Mouse (Mus musculus): ENCODE data around the gene Nup133. TPM values are rescaled to one million over a fixed set of nuclear protein-coding genes. Genes with fewer than 3 reads are reported as not detected.
A peak's percentile ranks its signal among the peaks of the same experiment; 100 is the strongest.

Nup133 gene
- polyA plus RNA-seq, 1 experiment from 2014 or later = 18.3 TPM

DNA sequence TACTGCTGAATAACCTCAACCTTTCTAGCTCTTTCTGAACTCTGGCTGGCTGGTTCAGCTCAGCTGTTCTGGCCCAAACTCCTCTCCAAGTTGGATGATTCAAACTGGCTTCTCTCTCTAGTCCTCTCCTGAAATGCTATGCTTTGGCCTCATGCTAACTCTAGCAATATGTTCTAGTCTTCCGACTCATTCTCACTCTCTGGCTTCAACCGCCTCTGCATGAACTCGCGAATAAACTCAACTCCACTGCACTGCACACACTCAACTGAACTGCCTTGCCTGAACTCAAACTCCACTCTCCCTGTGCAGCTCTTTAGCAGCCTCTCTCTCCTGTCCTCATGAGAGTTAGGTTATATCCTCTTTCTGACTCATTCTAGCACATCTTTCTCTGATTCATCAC is 61.9 kb downstream of the Nup133 start:
- ATAC-seq = no peak
- WGBS = 94% methylated on average over 4 of the region's 4 CpGs
- Histone ChIP-seq H3K9ac (ENCODE audit: low read depth, low read length) (no peak overlapping the region), H3K4me2 (ENCODE audit: low read length) (no peak overlapping the region), H3K4me1 (ENCODE audit: control insufficient read depth, insufficient read depth, low read depth, low read length) (peaks cover 17% of the 10 kb centered on the region), H3K36me3 (ENCODE audit: control insufficient read depth, insufficient read depth, low read length) (no peaks in the 10 kb centered on the region), H3K9me3 (ENCODE audit: control insufficient read depth, low read length) (no peaks in the 10 kb centered on the region), H3K27ac (ENCODE audit: low read depth, low read length) (no peak overlapping the region), H3K27me3 (replicated peaks; ENCODE audit: control insufficient read depth, insufficient read depth, low read length) (peaks cover 5% of the 10 kb centered on the region; the same call in 1 of the 2 replicates), H3K4me3 (ENCODE audit: low read length) (no peak overlapping the region)

DNA sequence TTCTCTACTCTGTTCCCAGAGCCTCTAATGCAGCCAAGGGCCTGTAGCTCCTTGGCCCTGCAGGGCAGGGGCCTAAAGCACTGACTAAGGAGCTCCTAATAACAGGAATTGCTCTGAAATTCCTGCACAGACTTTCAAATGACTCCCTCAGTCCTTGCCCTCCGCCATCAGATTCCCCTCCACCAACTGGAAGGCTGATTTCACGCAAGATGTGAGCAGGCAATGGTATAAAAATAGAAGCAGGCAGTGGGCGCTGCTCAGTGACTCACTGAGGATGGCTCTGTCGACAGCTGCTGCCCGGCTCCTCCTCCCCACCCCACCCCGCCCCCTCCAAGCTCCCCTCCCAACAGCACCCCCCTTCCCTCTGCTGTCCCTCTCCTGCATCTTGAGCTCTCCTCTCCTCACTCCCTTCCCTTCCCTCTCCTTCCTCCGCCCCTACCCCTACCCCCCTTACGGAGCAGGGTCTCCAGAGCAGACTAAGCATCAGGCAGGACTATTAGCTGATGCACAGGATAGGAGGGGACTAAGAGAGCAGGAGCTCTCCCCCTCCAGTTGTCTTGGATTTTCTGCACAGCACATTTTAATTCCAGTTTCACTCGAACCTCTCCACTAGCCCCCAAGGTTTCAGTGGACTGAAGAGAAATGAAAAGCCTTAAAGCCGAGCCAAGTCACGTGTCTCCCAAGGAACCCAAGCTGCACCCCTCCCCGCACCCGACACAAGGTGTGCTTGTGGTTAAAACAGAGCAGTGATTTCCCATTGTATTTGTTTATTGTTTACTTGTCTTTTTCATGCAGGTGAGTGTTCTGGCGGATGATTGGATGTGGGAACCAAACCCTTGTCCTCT is 64.1 kb downstream of the Nup133 start:
- Histone ChIP-seq H3K9ac (ENCODE audit: low read depth, low read length) (peak overlapping the region; percentile 30), H3K27ac (ENCODE audit: low read depth, low read length) (peak overlapping the region; percentile 86), H3K27me3 (replicated peaks; ENCODE audit: control insufficient read depth, insufficient read depth, low read length) (peaks cover 2% of the 10 kb centered on the region; the same call in 1 of the 2 replicates), H3K4me3 (ENCODE audit: low read length) (no peak overlapping the region), H3K4me1 (ENCODE audit: control insufficient read depth, insufficient read depth, low read depth, low read length) (peaks cover 17% of the 10 kb centered on the region), H3K36me3 (ENCODE audit: control insufficient read depth, insufficient read depth, low read length) (no peaks in the 10 kb centered on the region), H3K9me3 (ENCODE audit: control insufficient read depth, low read length) (no peaks in the 10 kb centered on the region), H3K4me2 (ENCODE audit: low read length) (peak overlapping the region; percentile 32)
- 9% methylated on average over 13 of the region's 14 CpGs for WGBS
- ATAC-seq = peak; percentile 91

- Histone ChIP-seq H3K27me3 (replicated peaks; ENCODE audit: control insufficient read depth, insufficient read depth, low read length) (peaks cover 2% of the 10 kb centered on the region; the same call in 1 of the 2 replicates), H3K9me3 (ENCODE audit: control insufficient read depth, low read length) (no peaks in the 10 kb centered on the region), H3K4me1 (ENCODE audit: control insufficient read depth, insufficient read depth, low read depth, low read length) (peaks cover 17% of the 10 kb centered on the region), H3K9ac (ENCODE audit: low read depth, low read length) (no peak overlapping the region), H3K36me3 (ENCODE audit: control insufficient read depth, insufficient read depth, low read length) (no peaks in the 10 kb centered on the region), H3K27ac (ENCODE audit: low read depth, low read length) (no peak overlapping the region), H3K4me3 (ENCODE audit: low read length) (no peak overlapping the region), H3K4me2 (ENCODE audit: low read length) (no peak overlapping the region)
- 88% methylated on average over 4 of the region's 4 CpGs for WGBS
- no peak for ATAC-seq
Measured at GRCm38 (mm10) chr8:123883094-123883493, 66.0 kb downstream of the Nup133 start.

GRCm38 (mm10) chr8:123882412-123882811 is 66.7 kb downstream of the Nup133 start:
- Histone ChIP-seq H3K9me3 (ENCODE audit: control insufficient read depth, low read length) (no peaks in the 10 kb centered on the region), H3K9ac (ENCODE audit: low read depth, low read length) (no peak overlapping the region), H3K4me3 (ENCODE audit: low read length) (no peak overlapping the region), H3K4me2 (ENCODE audit: low read length) (no peak overlapping the region), H3K4me1 (ENCODE audit: control insufficient read depth, insufficient read depth, low read depth, low read length) (peaks cover 17% of the 10 kb centered on the region), H3K36me3 (ENCODE audit: control insufficient read depth, insufficient read depth, low read length) (no peaks in the 10 kb centered on the region), H3K27ac (ENCODE audit: low read depth, low read length) (no peak overlapping the region), H3K27me3 (replicated peaks; ENCODE audit: control insufficient read depth, insufficient read depth, low read length) (peaks cover 2% of the 10 kb centered on the region; the same call in 1 of the 2 replicates)
- no peak for ATAC-seq
- WGBS = 97% methylated on average over 2 of the region's 2 CpGs

GRCm38 (mm10) chr8:123880821-123881350 is 68.2 kb downstream of the Nup133 start:
- H3K4me2 ChIP-seq (ENCODE audit: low read length) = no peak overlapping the region
- H3K4me3 ChIP-seq (ENCODE audit: low read length) = no peak overlapping the region
- 58% methylated on average over 4 of the region's 4 CpGs for WGBS
- H3K27ac ChIP-seq (ENCODE audit: low read depth, low read length) = no peak overlapping the region
- H3K36me3 ChIP-seq (ENCODE audit: control insufficient read depth, insufficient read depth, low read length) = no peaks in the 10 kb centered on the region
- no peaks in the 10 kb centered on the region for H3K27me3 ChIP-seq (replicated peaks; ENCODE audit: control insufficient read depth, insufficient read depth, low read length)
- no peaks in the 10 kb centered on the region for H3K9me3 ChIP-seq (ENCODE audit: control insufficient read depth, low read length)
- no peak for ATAC-seq
- peaks cover 17% of the 10 kb centered on the region for H3K4me1 ChIP-seq (ENCODE audit: control insufficient read depth, insufficient read depth, low read depth, low read length)
- no peak overlapping the region for H3K9ac ChIP-seq (ENCODE audit: low read depth, low read length)

DNA sequence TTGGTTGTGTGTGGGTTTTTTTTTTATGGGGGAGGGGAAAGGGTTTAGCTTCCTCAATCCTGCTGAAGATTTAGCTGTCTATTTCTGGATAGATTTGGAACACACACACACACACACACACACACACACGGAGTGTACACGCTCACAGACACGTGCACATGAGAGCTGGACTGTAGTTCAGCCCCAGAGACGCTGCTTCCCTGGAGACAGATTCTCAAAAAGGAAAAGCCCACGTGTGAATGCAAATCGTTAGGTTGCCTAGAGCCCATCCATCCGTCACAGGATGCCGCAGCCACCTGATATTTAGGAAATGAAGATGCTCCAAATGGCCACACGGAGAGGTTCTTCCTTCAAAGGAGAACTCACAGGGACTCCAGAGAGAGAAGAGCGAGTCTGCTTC is 68.8 kb downstream of the Nup133 start:
- Histone ChIP-seq H3K27ac (ENCODE audit: low read depth, low read length) (no peak overlapping the region), H3K9me3 (ENCODE audit: control insufficient read depth, low read length) (no peaks in the 10 kb centered on the region), H3K4me3 (ENCODE audit: low read length) (no peak overlapping the region), H3K4me2 (ENCODE audit: low read length) (no peak overlapping the region), H3K27me3 (replicated peaks; ENCODE audit: control insufficient read depth, insufficient read depth, low read length) (no peaks in the 10 kb centered on the region), H3K9ac (ENCODE audit: low read depth, low read length) (no peak overlapping the region; the same call in 1 of the 2 replicates), H3K4me1 (ENCODE audit: control insufficient read depth, insufficient read depth, low read depth, low read length) (peaks cover 16% of the 10 kb centered on the region), H3K36me3 (ENCODE audit: control insufficient read depth, insufficient read depth, low read length) (no peaks in the 10 kb centered on the region)
- no peak for ATAC-seq
- 60% methylated on average over 10 of the region's 10 CpGs for WGBS

DNA sequence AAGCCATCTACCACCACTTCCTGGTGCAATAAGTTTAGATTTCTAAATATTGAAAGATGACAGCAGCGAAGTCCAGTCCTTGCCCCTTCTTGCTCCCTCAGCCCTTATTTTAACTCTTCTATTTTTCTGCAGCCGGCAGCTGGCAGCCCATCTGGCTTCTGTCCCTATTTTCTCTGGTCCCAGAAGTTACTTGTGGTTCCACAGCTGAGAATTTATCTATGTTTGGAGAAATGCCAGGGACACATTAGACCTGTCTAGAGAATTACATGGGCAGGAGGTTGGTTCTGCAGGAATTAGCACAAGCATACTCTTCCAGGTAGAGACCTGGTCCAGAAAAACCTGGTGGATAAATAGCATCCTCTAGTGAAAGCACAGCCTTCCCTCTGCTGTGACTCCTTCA is 71.2 kb downstream of the Nup133 start:
- H3K36me3 ChIP-seq (ENCODE audit: control insufficient read depth, insufficient read depth, low read length) = no peaks in the 10 kb centered on the region
- no peak overlapping the region for H3K4me2 ChIP-seq (ENCODE audit: low read length)
- 69% methylated on average over 2 of the region's 2 CpGs for WGBS
- ATAC-seq = no peak
- H3K27ac ChIP-seq (ENCODE audit: low read depth, low read length) = no peak overlapping the region
- no peaks in the 10 kb centered on the region for H3K9me3 ChIP-seq (ENCODE audit: control insufficient read depth, low read length)
- no peak overlapping the region for H3K9ac ChIP-seq (ENCODE audit: low read depth, low read length)
- no peak overlapping the region for H3K4me3 ChIP-seq (ENCODE audit: low read length)
- no peaks in the 10 kb centered on the region for H3K27me3 ChIP-seq (replicated peaks; ENCODE audit: control insufficient read depth, insufficient read depth, low read length)
- no peaks in the 10 kb centered on the region for H3K4me1 ChIP-seq (ENCODE audit: control insufficient read depth, insufficient read depth, low read depth, low read length)

- H3K9me3 ChIP-seq (ENCODE audit: control insufficient read depth, low read length) = no peaks in the 10 kb centered on the region
- no peaks in the 10 kb centered on the region for H3K4me1 ChIP-seq (ENCODE audit: control insufficient read depth, insufficient read depth, low read depth, low read length)
- 83% methylated on average over 11 of the region's 11 CpGs for whole genome bisulfite sequencing
- no peak overlapping the region for H3K27ac ChIP-seq (ENCODE audit: low read depth, low read length)
- ATAC-seq = no peak
- no peaks in the 10 kb centered on the region for H3K27me3 ChIP-seq (replicated peaks; ENCODE audit: control insufficient read depth, insufficient read depth, low read length)
- H3K36me3 ChIP-seq (ENCODE audit: control insufficient read depth, insufficient read depth, low read length) = no peaks in the 10 kb centered on the region
- no peak overlapping the region for H3K9ac ChIP-seq (ENCODE audit: low read depth, low read length)
- no peak overlapping the region for H3K4me2 ChIP-seq (ENCODE audit: low read length)
- H3K4me3 ChIP-seq (ENCODE audit: low read length) = no peak overlapping the region
Measured at GRCm38 (mm10) chr8:123874324-123874723, 74.7 kb downstream of the Nup133 start.

DNA sequence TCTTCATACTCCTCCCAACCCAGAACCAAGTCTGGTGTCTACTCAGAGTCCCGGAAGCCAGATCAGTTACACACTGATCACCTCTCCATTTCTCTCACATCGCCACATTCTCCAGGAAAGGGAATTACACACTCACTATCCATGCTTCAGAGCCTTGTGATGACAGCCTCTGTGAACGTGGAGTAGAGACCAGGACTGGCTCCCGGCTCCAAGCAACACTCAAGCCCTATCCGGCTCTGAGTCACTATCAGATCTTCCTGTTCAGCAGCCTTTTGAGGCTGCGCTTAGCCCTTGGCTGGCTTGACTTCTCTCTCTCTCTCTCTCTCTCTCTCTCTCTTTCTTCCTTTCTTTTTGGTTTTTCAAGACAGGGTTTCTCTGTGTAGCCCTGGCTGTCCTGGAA is 75.7 kb downstream of the Nup133 start:
- H3K27me3 ChIP-seq (replicated peaks; ENCODE audit: control insufficient read depth, insufficient read depth, low read length) = no peaks in the 10 kb centered on the region
- no peaks in the 10 kb centered on the region for H3K4me1 ChIP-seq (ENCODE audit: control insufficient read depth, insufficient read depth, low read depth, low read length)
- H3K4me2 ChIP-seq (ENCODE audit: low read length) = no peak overlapping the region
- no peak overlapping the region for H3K4me3 ChIP-seq (ENCODE audit: low read length)
- H3K36me3 ChIP-seq (ENCODE audit: control insufficient read depth, insufficient read depth, low read length) = no peaks in the 10 kb centered on the region
- no peak overlapping the region for H3K9ac ChIP-seq (ENCODE audit: low read depth, low read length)
- no peaks in the 10 kb centered on the region for H3K9me3 ChIP-seq (ENCODE audit: control insufficient read depth, low read length)
- WGBS = 86% methylated on average over 6 of the region's 6 CpGs
- ATAC-seq = no peak
- no peak overlapping the region for H3K27ac ChIP-seq (ENCODE audit: low read depth, low read length)
